Mouse (Mus musculus) testis, adult 2 months (tissue): Measurements from ENCODE around the gene Ptprt. TPM values are rescaled to one million over a fixed set of nuclear protein-coding genes. Genes with fewer than 3 reads are reported as not detected.

Experiments
- H3K27ac ChIP-seq: fragments of 200-500 bp; 2 replicates; pipeline ENCODE4 v1.5.1; 2012; ENCODE audit warnings: low read depth, low read length; ENCODE audit not compliant: control insufficient read depth, insufficient read depth
- H3K27me3 ChIP-seq: fragments of 200-500 bp; 2 replicates; pipeline ENCODE4 v1.6.1; 2012; ENCODE audit warnings: mild to moderate bottlenecking, low read length, moderate library complexity; ENCODE audit not compliant: control insufficient read depth, insufficient read depth
- H3K36me3 ChIP-seq: fragments of 200-500 bp; 2 replicates; pipeline ENCODE4 v1.6.1; 2012; ENCODE audit warnings: mild to moderate bottlenecking, low read length; ENCODE audit not compliant: control insufficient read depth, insufficient read depth
- H3K4me1 ChIP-seq: fragments of 200-500 bp; 2 replicates; pipeline ENCODE4 v1.6.1; 2012; ENCODE audit warnings: low read length; ENCODE audit not compliant: control insufficient read depth, insufficient read depth
- H3K4me3 ChIP-seq: fragments of 200-500 bp; 2 replicates; pipeline ENCODE4 v1.5.1; 2012; ENCODE audit warnings: low read depth, mild to moderate bottlenecking, low read length, moderate library complexity, mixed read lengths; ENCODE audit not compliant: control insufficient read depth
- CTCF ChIP-seq: fragments of 200-500 bp; IDR thresholded peaks from 2 replicates; pipeline ENCODE4 v1.5.1; 2012; ENCODE audit warnings: low read depth, mild to moderate bottlenecking, inconsistent platforms, low read length, moderate library complexity; ENCODE audit not compliant: control insufficient read depth, insufficient read depth, insufficient replicate concordance
- POLR2A ChIP-seq: fragments of 200-500 bp; IDR thresholded peaks from 2 replicates; pipeline ENCODE4 v1.6.1; 2012; ENCODE audit warnings: low read depth, mild to moderate bottlenecking, inconsistent platforms, low read length, moderate library complexity; ENCODE audit not compliant: control insufficient read depth
- polyA plus RNA-seq: library from polyadenylated mRNA; depleted of rRNA; stranded (reverse); fragments of >200 nt; gene quantifications from 2 replicates; pipeline ENCODE4 v1.2.3, GENCODE M21; 2012

Gene Ptprt
- polyA plus RNA-seq, 1 experiment, result 1.6 TPM

DNA sequence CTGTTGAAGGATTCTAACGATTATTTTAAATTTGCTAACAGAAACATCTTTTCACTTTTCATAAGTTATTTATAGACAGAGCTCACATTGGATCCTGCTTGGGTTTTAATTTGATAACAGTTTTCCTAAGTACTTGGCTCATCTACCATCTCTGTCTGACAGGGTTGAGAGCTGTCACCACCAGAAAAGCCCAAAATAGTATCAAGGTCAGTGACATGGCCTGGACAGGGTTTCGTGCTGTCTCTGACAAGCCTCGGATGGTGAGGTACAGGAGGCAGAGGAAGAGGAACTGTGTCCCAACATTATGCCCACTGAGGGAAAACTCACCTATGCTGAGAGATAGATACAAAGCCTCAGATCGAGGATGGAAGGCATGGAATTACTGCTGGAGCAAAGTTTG is 79.3 kb downstream of the Ptprt start:
- Histone ChIP-seq H3K4me1 (no peaks in the 10 kb centered on the region), H3K4me3 (no peak overlapping the region), H3K36me3 (no peaks in the 10 kb centered on the region), H3K27ac (no peak overlapping the region), H3K27me3 (no peaks in the 10 kb centered on the region)
- TF ChIP-seq POLR2A (no peak), CTCF (no peak)

GRCm38 (mm10) chr2:162577819-162578218 is 83.1 kb downstream of the Ptprt start:
- no peak overlapping the region for H3K27ac ChIP-seq
- H3K36me3 ChIP-seq, result no peaks in the 10 kb centered on the region
- no peak overlapping the region for H3K4me3 ChIP-seq
- TF ChIP-seq CTCF (no peak), POLR2A (no peak)
- H3K4me1 ChIP-seq, result no peaks in the 10 kb centered on the region
- H3K27me3 ChIP-seq, result no peaks in the 10 kb centered on the region

- Histone ChIP-seq H3K4me3 (no peak overlapping the region), H3K27me3 (no peaks in the 10 kb centered on the region), H3K4me1 (no peaks in the 10 kb centered on the region), H3K36me3 (no peaks in the 10 kb centered on the region), H3K27ac (no peak overlapping the region)
- TF ChIP-seq CTCF (no peak), POLR2A (no peak)
Measured at GRCm38 (mm10) chr2:162572851-162573250, 88.1 kb downstream of the Ptprt start.

DNA sequence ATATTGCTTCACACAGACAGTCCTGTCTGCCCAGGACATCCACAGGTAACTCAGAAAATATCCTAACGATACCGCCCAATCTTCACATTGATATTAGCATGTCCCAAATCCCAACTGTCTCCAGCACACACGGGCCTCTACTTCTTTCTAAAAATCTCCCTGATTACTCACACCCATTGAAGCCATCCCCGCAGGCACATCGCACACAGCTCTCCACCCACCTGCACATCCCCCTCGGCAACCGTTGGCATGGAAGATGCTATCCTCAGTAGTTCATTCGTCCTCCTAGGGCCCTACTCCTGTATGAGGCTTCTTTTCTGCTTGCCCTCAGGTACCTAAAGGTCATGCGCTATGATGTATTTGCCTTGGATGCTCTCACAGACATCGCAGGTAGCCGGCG is 89.9 kb downstream of the Ptprt start:
- no peak for TF ChIP-seq POLR2A
- TF ChIP-seq CTCF, result no peak
- Histone ChIP-seq H3K27me3 (no peaks in the 10 kb centered on the region), H3K27ac (no peak overlapping the region), H3K36me3 (no peaks in the 10 kb centered on the region), H3K4me3 (no peak overlapping the region), H3K4me1 (no peaks in the 10 kb centered on the region)

DNA sequence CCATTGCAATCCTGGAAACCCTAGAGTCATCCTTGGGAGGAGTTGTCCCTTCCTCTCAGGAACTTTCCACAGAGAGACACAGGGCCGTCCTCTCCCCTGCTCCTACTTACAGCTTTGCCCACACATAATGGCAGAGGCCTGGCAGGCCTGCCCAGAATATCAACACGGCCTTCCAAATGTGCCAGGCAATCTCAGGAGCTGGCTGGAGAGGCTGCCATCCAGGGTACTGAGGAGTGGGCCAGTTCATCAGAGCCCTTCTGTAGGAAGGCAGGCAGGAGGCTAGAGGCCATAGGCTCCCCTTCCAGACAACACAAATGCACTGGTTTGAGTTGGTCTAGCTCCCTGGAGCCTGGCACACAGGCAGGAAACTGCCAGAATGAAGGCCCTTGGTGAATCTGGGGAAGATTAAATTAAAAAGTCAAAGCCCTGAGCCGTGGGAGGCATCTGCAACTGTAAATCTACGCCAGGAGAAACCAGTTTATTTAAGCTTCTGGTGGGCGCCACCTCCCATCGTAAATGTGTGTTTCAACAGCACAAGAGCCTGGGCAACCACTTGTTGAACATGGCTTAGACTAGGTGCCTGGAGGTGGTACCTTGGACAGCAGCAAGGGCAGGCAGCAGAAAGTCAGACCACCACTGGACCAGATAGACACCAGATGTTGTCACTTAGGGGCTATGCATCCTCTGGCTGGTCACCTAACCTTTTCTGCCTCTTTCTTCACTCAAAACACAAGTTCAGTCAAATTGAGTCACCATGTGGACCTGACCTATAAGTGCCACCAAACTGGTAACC is 92.4 kb downstream of the Ptprt start:
- Histone ChIP-seq H3K27ac (no peak overlapping the region), H3K36me3 (no peaks in the 10 kb centered on the region), H3K27me3 (no peaks in the 10 kb centered on the region), H3K4me1 (no peaks in the 10 kb centered on the region), H3K4me3 (no peak overlapping the region)
- TF ChIP-seq POLR2A, result no peak
- no peak for TF ChIP-seq CTCF

- TF ChIP-seq CTCF (no peak), POLR2A (no peak)
- Histone ChIP-seq H3K4me3 (no peak overlapping the region), H3K36me3 (no peaks in the 10 kb centered on the region), H3K4me1 (no peaks in the 10 kb centered on the region), H3K27me3 (no peaks in the 10 kb centered on the region), H3K27ac (no peak overlapping the region)
Measured at GRCm38 (mm10) chr2:162548312-162548711, 112.6 kb downstream of the Ptprt start.

DNA sequence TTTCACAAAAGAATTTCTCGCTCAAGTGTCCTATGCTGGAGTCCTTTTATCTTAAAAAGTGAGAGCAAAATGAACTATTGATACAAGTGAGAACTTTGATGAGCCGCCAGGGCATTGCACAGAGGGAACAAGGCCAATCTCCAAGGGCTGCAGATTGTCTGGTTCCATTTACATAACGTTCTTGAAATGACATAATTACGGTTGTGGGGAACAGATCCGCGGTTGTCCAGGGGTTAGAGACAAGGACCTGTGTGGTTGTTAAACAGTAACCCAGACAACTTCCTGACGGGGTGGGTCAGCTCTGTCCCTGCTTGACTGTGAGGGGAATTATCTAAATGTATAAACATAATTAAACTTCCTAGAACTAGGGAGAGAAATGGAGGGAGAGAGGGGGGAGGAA is 129.3 kb downstream of the Ptprt start:
- Histone ChIP-seq H3K27me3 (no peaks in the 10 kb centered on the region), H3K27ac (no peak overlapping the region), H3K36me3 (no peaks in the 10 kb centered on the region), H3K4me1 (no peaks in the 10 kb centered on the region), H3K4me3 (no peak overlapping the region)
- no peak for TF ChIP-seq POLR2A
- no peak for TF ChIP-seq CTCF
